Mouse (Mus musculus): ENCODE measurements around the gene Ccdc102a. TPM values are rescaled to one million over a fixed set of nuclear protein-coding genes. Genes with fewer than 3 reads are reported as not detected.

Gene Ccdc102a
- polyA plus RNA-seq, 2 experiments: 52.9 to 60.7 TPM

- 68% methylated on average over 5 of the region's 5 CpGs for WGBS
- Histone ChIP-seq H3K4me3 (replicated peaks; ENCODE audit: low read length) (no peak overlapping the region), H3K9me3 (ENCODE audit: control insufficient read depth, low read length) (no peaks in the 10 kb centered on the region), H3K27ac (replicated peaks; ENCODE audit: low read depth, low read length) (no peak overlapping the region), H3K4me1 (ENCODE audit: control insufficient read depth, insufficient read depth, low read length) (no peaks in the 10 kb centered on the region), H3K9ac (ENCODE audit: low read depth, low read length, severe bottlenecking) (no peak overlapping the region), H3K27me3 (ENCODE audit: control insufficient read depth, insufficient read depth, low read length) (no peaks in the 10 kb centered on the region), H3K36me3 (ENCODE audit: control insufficient read depth, insufficient read depth, low read length) (no peaks in the 10 kb centered on the region), H3K4me2 (replicated peaks; ENCODE audit: low read depth, low read length, severe bottlenecking) (no peak overlapping the region)
- no peak for DNase-seq (ENCODE audit: low spot score)
- no peak for ATAC-seq (ENCODE audit: low FRiP score, low read depth)
- no peak for TF ChIP-seq POLR2A (IDR thresholded peaks at IDR 0.05; ENCODE audit: borderline replicate concordance, extremely low read depth, insufficient read depth, insufficient read length)
Observed at GRCm38 (mm10) chr8:94952086-94952485, 34.2 kb upstream of the Ccdc102a start.

- no peak for DNase-seq (ENCODE audit: low spot score)
- Histone ChIP-seq H3K9me3 (ENCODE audit: control insufficient read depth, low read length) (no peaks in the 10 kb centered on the region), H3K36me3 (ENCODE audit: control insufficient read depth, insufficient read depth, low read length) (no peaks in the 10 kb centered on the region), H3K4me1 (ENCODE audit: control insufficient read depth, insufficient read depth, low read length) (no peaks in the 10 kb centered on the region), H3K27ac (replicated peaks; ENCODE audit: low read depth, low read length) (no peak overlapping the region), H3K9ac (ENCODE audit: low read depth, low read length, severe bottlenecking) (no peak overlapping the region), H3K27me3 (ENCODE audit: control insufficient read depth, insufficient read depth, low read length) (no peaks in the 10 kb centered on the region), H3K4me2 (replicated peaks; ENCODE audit: low read depth, low read length, severe bottlenecking) (no peak overlapping the region), H3K4me3 (replicated peaks; ENCODE audit: low read length) (no peak overlapping the region)
- ATAC-seq (ENCODE audit: low FRiP score, low read depth): no peak
- TF ChIP-seq POLR2A (IDR thresholded peaks at IDR 0.05; ENCODE audit: borderline replicate concordance, extremely low read depth, insufficient read depth, insufficient read length): no peak
- 74% methylated on average over 5 of the region's 5 CpGs for WGBS
Observed at GRCm38 (mm10) chr8:94950458-94950857, 32.6 kb upstream of the Ccdc102a start.

- Histone ChIP-seq H3K4me1 (ENCODE audit: control insufficient read depth, insufficient read depth, low read length) (no peaks in the 10 kb centered on the region), H3K9ac (ENCODE audit: low read depth, low read length, severe bottlenecking) (no peak overlapping the region), H3K27ac (replicated peaks; ENCODE audit: low read depth, low read length) (no peak overlapping the region), H3K4me3 (replicated peaks; ENCODE audit: low read length) (no peak overlapping the region), H3K9me3 (ENCODE audit: control insufficient read depth, low read length) (no peaks in the 10 kb centered on the region), H3K4me2 (replicated peaks; ENCODE audit: low read depth, low read length, severe bottlenecking) (no peak overlapping the region), H3K36me3 (ENCODE audit: control insufficient read depth, insufficient read depth, low read length) (no peaks in the 10 kb centered on the region), H3K27me3 (ENCODE audit: control insufficient read depth, insufficient read depth, low read length) (no peaks in the 10 kb centered on the region)
- ATAC-seq (ENCODE audit: low FRiP score, low read depth): peak; percentile 44; the same call in 1 of the 2 replicates
- WGBS: 20% methylated on average over 4 of the region's 4 CpGs
- peak; percentile 75 for DNase-seq (ENCODE audit: low spot score)
- TF ChIP-seq POLR2A (IDR thresholded peaks at IDR 0.05; ENCODE audit: borderline replicate concordance, extremely low read depth, insufficient read depth, insufficient read length): no peak
Observed at GRCm38 (mm10) chr8:94950046-94950445, 32.1 kb upstream of the Ccdc102a start.

GRCm38 (mm10) chr8:94949010-94949409, 31.1 kb upstream of the Ccdc102a start:
- no peak for DNase-seq (ENCODE audit: low spot score)
- Histone ChIP-seq H3K4me3 (replicated peaks; ENCODE audit: low read length) (no peak overlapping the region), H3K27ac (replicated peaks; ENCODE audit: low read depth, low read length) (no peak overlapping the region), H3K9me3 (ENCODE audit: control insufficient read depth, low read length) (no peaks in the 10 kb centered on the region), H3K4me2 (replicated peaks; ENCODE audit: low read depth, low read length, severe bottlenecking) (no peak overlapping the region), H3K27me3 (ENCODE audit: control insufficient read depth, insufficient read depth, low read length) (no peaks in the 10 kb centered on the region), H3K9ac (ENCODE audit: low read depth, low read length, severe bottlenecking) (no peak overlapping the region), H3K36me3 (ENCODE audit: control insufficient read depth, insufficient read depth, low read length) (no peaks in the 10 kb centered on the region), H3K4me1 (ENCODE audit: control insufficient read depth, insufficient read depth, low read length) (no peaks in the 10 kb centered on the region)
- 92% methylated on average over 4 of the region's 4 CpGs for WGBS
- ATAC-seq (ENCODE audit: low FRiP score, low read depth): no peak
- TF ChIP-seq POLR2A (IDR thresholded peaks at IDR 0.05; ENCODE audit: borderline replicate concordance, extremely low read depth, insufficient read depth, insufficient read length): no peak

GRCm38 (mm10) chr8:94948421-94948820, 30.5 kb upstream of the Ccdc102a start:
- WGBS: 77% methylated on average over 4 of the region's 4 CpGs
- H3K4me1 ChIP-seq (ENCODE audit: control insufficient read depth, insufficient read depth, low read length): no peaks in the 10 kb centered on the region

GRCm38 (mm10) chr8:94945185-94945584, 27.3 kb upstream of the Ccdc102a start:
- no peak overlapping the region for H3K4me3 ChIP-seq (replicated peaks; ENCODE audit: low read length)
- no peaks in the 10 kb centered on the region for H3K36me3 ChIP-seq (ENCODE audit: control insufficient read depth, insufficient read depth, low read length)
- DNase-seq (ENCODE audit: low spot score) (no peak), ATAC-seq (ENCODE audit: low FRiP score, low read depth) (no peak)
- H3K9me3 ChIP-seq (ENCODE audit: control insufficient read depth, low read length): no peaks in the 10 kb centered on the region
- TF ChIP-seq POLR2A (IDR thresholded peaks at IDR 0.05; ENCODE audit: borderline replicate concordance, extremely low read depth, insufficient read depth, insufficient read length): no peak
- H3K9ac ChIP-seq (ENCODE audit: low read depth, low read length, severe bottlenecking): no peak overlapping the region
- H3K27ac ChIP-seq (replicated peaks; ENCODE audit: low read depth, low read length): no peak overlapping the region
- WGBS: 51% methylated on average over 6 of the region's 6 CpGs
- no peaks in the 10 kb centered on the region for H3K4me1 ChIP-seq (ENCODE audit: control insufficient read depth, insufficient read depth, low read length)
- H3K27me3 ChIP-seq (ENCODE audit: control insufficient read depth, insufficient read depth, low read length): no peaks in the 10 kb centered on the region
- H3K4me2 ChIP-seq (replicated peaks; ENCODE audit: low read depth, low read length, severe bottlenecking): no peak overlapping the region

More at GRCm38 (mm10) chr8:94948421-94948820, 30.5 kb upstream of the Ccdc102a start:
- no peak for TF ChIP-seq POLR2A (IDR thresholded peaks at IDR 0.05; ENCODE audit: borderline replicate concordance, extremely low read depth, insufficient read depth, insufficient read length)
- H3K36me3 ChIP-seq (ENCODE audit: control insufficient read depth, insufficient read depth, low read length): no peaks in the 10 kb centered on the region
- no peak for DNase-seq (ENCODE audit: low spot score)
- H3K9me3 ChIP-seq (ENCODE audit: control insufficient read depth, low read length): no peaks in the 10 kb centered on the region
- H3K4me3 ChIP-seq (replicated peaks; ENCODE audit: low read length): no peak overlapping the region
- H3K9ac ChIP-seq (ENCODE audit: low read depth, low read length, severe bottlenecking): no peak overlapping the region
- no peak overlapping the region for H3K27ac ChIP-seq (replicated peaks; ENCODE audit: low read depth, low read length)
- H3K27me3 ChIP-seq (ENCODE audit: control insufficient read depth, insufficient read depth, low read length): no peaks in the 10 kb centered on the region
- no peak for ATAC-seq (ENCODE audit: low FRiP score, low read depth)
- no peak overlapping the region for H3K4me2 ChIP-seq (replicated peaks; ENCODE audit: low read depth, low read length, severe bottlenecking)

All from limb, embryonic 14.5 days (tissue).